Mouse (Mus musculus): ENCODE measurements around the gene Gm44596. TPM values are rescaled to one million over a fixed set of nuclear protein-coding genes. Genes with fewer than 3 reads are reported as not detected.

The Gm44596 gene
- not detected in 2 replicates for polyA plus RNA-seq (2015; fragmentation: Nextera tagmentation; extraction: Ambion mirVana)

- peak; percentile 87 for ATAC-seq
- no peaks in the 10 kb centered on the region for H3K36me3 ChIP-seq (ENCODE audit: control insufficient read depth, insufficient read depth, low read length)
- peak within 1 kb of the TSS; percentile 22; the same call in 1 of the 2 replicates for H3K4me2 ChIP-seq (ENCODE audit: low read length)
- H3K27ac ChIP-seq (ENCODE audit: low read depth, low read length), result peak within 1 kb of the TSS; percentile 57
- no peak within 1 kb of the TSS for H3K4me3 ChIP-seq (ENCODE audit: low read length)
- no peaks in the 10 kb centered on the region for H3K27me3 ChIP-seq (replicated peaks; ENCODE audit: control insufficient read depth, insufficient read depth, low read length)
- WGBS, result 22% methylated on average over 6 of the region's 6 CpGs
- H3K9me3 ChIP-seq (ENCODE audit: control insufficient read depth, low read length), result no peaks in the 10 kb centered on the region
- 0 out of 2 replicates have a peak within 1 kb of the TSS, but pooled peaks have one; percentile 24 for H3K9ac ChIP-seq (ENCODE audit: low read depth, low read length)
- peaks cover 5% of the 10 kb centered on the region; the same call in 1 of the 2 replicates for H3K4me1 ChIP-seq (ENCODE audit: control insufficient read depth, insufficient read depth, low read depth, low read length)
Observed at GRCm38 (mm10) chr6:128375192-128375591, at the start of gene Gm44596, which contains the start of gene Tex52. Gene Gm44596, plus strand, starts transcription at chr6:128375503. Gene Tex52, plus strand, starts transcription at chr6:128375456.

- no peak overlapping the region for H3K4me3 ChIP-seq (ENCODE audit: low read length)
- peak overlapping the region; percentile 16; the same call in 1 of the 2 replicates for H3K27ac ChIP-seq (ENCODE audit: low read depth, low read length)
- H3K9ac ChIP-seq (ENCODE audit: low read depth, low read length), result no peak overlapping the region
- H3K4me2 ChIP-seq (ENCODE audit: low read length), result no peak overlapping the region
- H3K27me3 ChIP-seq (replicated peaks; ENCODE audit: control insufficient read depth, insufficient read depth, low read length), result no peaks in the 10 kb centered on the region
- ATAC-seq, result peak; percentile 79
- H3K36me3 ChIP-seq (ENCODE audit: control insufficient read depth, insufficient read depth, low read length), result peaks cover 30% of the 10 kb centered on the region
- WGBS, result 24% methylated on average over 12 of the region's 12 CpGs
- peaks cover 3% of the 10 kb centered on the region; the same call in 1 of the 2 replicates for H3K4me1 ChIP-seq (ENCODE audit: control insufficient read depth, insufficient read depth, low read depth, low read length)
- no peaks in the 10 kb centered on the region; the same call in 1 of the 2 replicates for H3K9me3 ChIP-seq (ENCODE audit: control insufficient read depth, low read length)
Observed at GRCm38 (mm10) chr6:128334397-128335124, 40.7 kb upstream of the Gm44596 start.

GRCm38 (mm10) chr6:128337467-128337866, 37.8 kb upstream of the Gm44596 start:
- peaks cover 17% of the 10 kb centered on the region for H3K36me3 ChIP-seq (ENCODE audit: control insufficient read depth, insufficient read depth, low read length)
- no peak for ATAC-seq
- WGBS, result 72% methylated on average over 7 of the region's 7 CpGs
- no peaks in the 10 kb centered on the region for H3K27me3 ChIP-seq (replicated peaks; ENCODE audit: control insufficient read depth, insufficient read depth, low read length)
- H3K4me3 ChIP-seq (ENCODE audit: low read length), result no peak overlapping the region
- no peak overlapping the region for H3K27ac ChIP-seq (ENCODE audit: low read depth, low read length)
- H3K4me1 ChIP-seq (ENCODE audit: control insufficient read depth, insufficient read depth, low read depth, low read length), result peaks cover 3% of the 10 kb centered on the region; the same call in 1 of the 2 replicates
- no peaks in the 10 kb centered on the region for H3K9me3 ChIP-seq (ENCODE audit: control insufficient read depth, low read length)
- H3K4me2 ChIP-seq (ENCODE audit: low read length), result no peak overlapping the region
- no peak overlapping the region for H3K9ac ChIP-seq (ENCODE audit: low read depth, low read length)

- 39% methylated on average over 5 of the region's 5 CpGs for WGBS
- Histone ChIP-seq H3K9me3 (ENCODE audit: control insufficient read depth, low read length) (no peaks in the 10 kb centered on the region), H3K27ac (ENCODE audit: low read depth, low read length) (peak overlapping the region; percentile 53), H3K4me2 (ENCODE audit: low read length) (no peak overlapping the region), H3K27me3 (replicated peaks; ENCODE audit: control insufficient read depth, insufficient read depth, low read length) (no peaks in the 10 kb centered on the region), H3K9ac (ENCODE audit: low read depth, low read length) (no peak overlapping the region), H3K4me1 (ENCODE audit: control insufficient read depth, insufficient read depth, low read depth, low read length) (peaks cover 3% of the 10 kb centered on the region; the same call in 1 of the 2 replicates), H3K4me3 (ENCODE audit: low read length) (no peak overlapping the region), H3K36me3 (ENCODE audit: control insufficient read depth, insufficient read depth, low read length) (peaks cover 12% of the 10 kb centered on the region)
- peak; percentile 58; the same call in 1 of the 2 replicates for ATAC-seq
Observed at GRCm38 (mm10) chr6:128338876-128339275, 36.4 kb upstream of the Gm44596 start.

GRCm38 (mm10) chr6:128341956-128342723, 33.2 kb upstream of the Gm44596 start:
- ATAC-seq, result no peak
- no peak overlapping the region for H3K27ac ChIP-seq (ENCODE audit: low read depth, low read length)
- no peak overlapping the region for H3K9ac ChIP-seq (ENCODE audit: low read depth, low read length)
- peaks cover 3% of the 10 kb centered on the region; the same call in 1 of the 2 replicates for H3K4me1 ChIP-seq (ENCODE audit: control insufficient read depth, insufficient read depth, low read depth, low read length)
- no peaks in the 10 kb centered on the region for H3K9me3 ChIP-seq (ENCODE audit: control insufficient read depth, low read length)
- WGBS, result 95% methylated on average over 11 of the region's 11 CpGs
- no peaks in the 10 kb centered on the region for H3K27me3 ChIP-seq (replicated peaks; ENCODE audit: control insufficient read depth, insufficient read depth, low read length)
- no peak overlapping the region for H3K4me3 ChIP-seq (ENCODE audit: low read length)
- H3K36me3 ChIP-seq (ENCODE audit: control insufficient read depth, insufficient read depth, low read length), result peaks cover 6% of the 10 kb centered on the region; the same call in 1 of the 2 replicates
- no peak overlapping the region for H3K4me2 ChIP-seq (ENCODE audit: low read length)

- H3K4me1 ChIP-seq (ENCODE audit: control insufficient read depth, insufficient read depth, low read depth, low read length), result no peaks in the 10 kb centered on the region; the same call in 1 of the 2 replicates
- H3K9me3 ChIP-seq (ENCODE audit: control insufficient read depth, low read length), result no peaks in the 10 kb centered on the region
- 91% methylated on average over 10 of the region's 10 CpGs for WGBS
- no peak for ATAC-seq
- no peaks in the 10 kb centered on the region for H3K27me3 ChIP-seq (replicated peaks; ENCODE audit: control insufficient read depth, insufficient read depth, low read length)
- no peak overlapping the region for H3K4me3 ChIP-seq (ENCODE audit: low read length)
- no peak overlapping the region for H3K27ac ChIP-seq (ENCODE audit: low read depth, low read length)
- no peak overlapping the region for H3K4me2 ChIP-seq (ENCODE audit: low read length)
- peaks cover 6% of the 10 kb centered on the region; the same call in 1 of the 2 replicates for H3K36me3 ChIP-seq (ENCODE audit: control insufficient read depth, insufficient read depth, low read length)
- H3K9ac ChIP-seq (ENCODE audit: low read depth, low read length), result no peak overlapping the region
Observed at GRCm38 (mm10) chr6:128345623-128346022, 29.7 kb upstream of the Gm44596 start.

GRCm38 (mm10) chr6:128346782-128347181, 28.5 kb upstream of the Gm44596 start:
- H3K9me3 ChIP-seq (ENCODE audit: control insufficient read depth, low read length), result no peaks in the 10 kb centered on the region
- H3K9ac ChIP-seq (ENCODE audit: low read depth, low read length), result no peak overlapping the region
- H3K27me3 ChIP-seq (replicated peaks; ENCODE audit: control insufficient read depth, insufficient read depth, low read length), result no peaks in the 10 kb centered on the region
- no peak for ATAC-seq
- no peak overlapping the region for H3K4me3 ChIP-seq (ENCODE audit: low read length)
- no peak overlapping the region for H3K27ac ChIP-seq (ENCODE audit: low read depth, low read length)
- WGBS, result 83% methylated on average over 6 of the region's 6 CpGs
- no peak overlapping the region for H3K4me2 ChIP-seq (ENCODE audit: low read length)
- H3K4me1 ChIP-seq (ENCODE audit: control insufficient read depth, insufficient read depth, low read depth, low read length), result no peaks in the 10 kb centered on the region; the same call in 1 of the 2 replicates
- peaks cover 6% of the 10 kb centered on the region; the same call in 1 of the 2 replicates for H3K36me3 ChIP-seq (ENCODE audit: control insufficient read depth, insufficient read depth, low read length)

- H3K4me1 ChIP-seq (ENCODE audit: control insufficient read depth, insufficient read depth, low read depth, low read length), result peaks cover 11% of the 10 kb centered on the region
- no peak overlapping the region for H3K4me3 ChIP-seq (ENCODE audit: low read length)
- ATAC-seq, result peak; percentile 69
- no peaks in the 10 kb centered on the region for H3K27me3 ChIP-seq (replicated peaks; ENCODE audit: control insufficient read depth, insufficient read depth, low read length)
- no peak overlapping the region for H3K4me2 ChIP-seq (ENCODE audit: low read length)
- H3K9ac ChIP-seq (ENCODE audit: low read depth, low read length), result no peak overlapping the region
- no peaks in the 10 kb centered on the region for H3K36me3 ChIP-seq (ENCODE audit: control insufficient read depth, insufficient read depth, low read length)
- WGBS, result 28% methylated on average over 7 of the region's 7 CpGs
- H3K27ac ChIP-seq (ENCODE audit: low read depth, low read length), result peak overlapping the region; percentile 55
- H3K9me3 ChIP-seq (ENCODE audit: control insufficient read depth, low read length), result no peaks in the 10 kb centered on the region
Observed at GRCm38 (mm10) chr6:128349711-128350110, 25.6 kb upstream of the Gm44596 start.

- no peak overlapping the region for H3K27ac ChIP-seq (ENCODE audit: low read depth, low read length)
- peaks cover 18% of the 10 kb centered on the region for H3K4me1 ChIP-seq (ENCODE audit: control insufficient read depth, insufficient read depth, low read depth, low read length)
- 42% methylated on average over 3 of the region's 3 CpGs for WGBS
- no peak for ATAC-seq
- H3K27me3 ChIP-seq (replicated peaks; ENCODE audit: control insufficient read depth, insufficient read depth, low read length), result no peaks in the 10 kb centered on the region
- no peaks in the 10 kb centered on the region for H3K9me3 ChIP-seq (ENCODE audit: control insufficient read depth, low read length)
- H3K36me3 ChIP-seq (ENCODE audit: control insufficient read depth, insufficient read depth, low read length), result peaks cover 12% of the 10 kb centered on the region
- H3K4me2 ChIP-seq (ENCODE audit: low read length), result peak overlapping the region; percentile 84
- no peak overlapping the region for H3K9ac ChIP-seq (ENCODE audit: low read depth, low read length)
- H3K4me3 ChIP-seq (ENCODE audit: low read length), result no peak overlapping the region; the same call in 1 of the 2 replicates
Observed at GRCm38 (mm10) chr6:128354140-128354539, 21.2 kb upstream of the Gm44596 start.

Measured in hindbrain, embryonic 16.5 days (tissue).